Mouse (Mus musculus) heart, adult 11 months (tissue): ENCODE measurements around the gene Myl7.
A peak's percentile ranks its signal among the peaks of the same experiment; 100 is the strongest.

Experiments
- DNase-seq: peaks from one replicate; pipeline ENCODE4 v3.0.0; 2022

Gene Myl7

GRCm38 (mm10) chr11:5861678-5862393 is 36.7 kb downstream of the Myl7 start, which contains the start of gene Aebp1:
TSS of gene Aebp1 (plus strand) at chr11:5861947.
- DNase-seq: peak; percentile 97

DNA sequence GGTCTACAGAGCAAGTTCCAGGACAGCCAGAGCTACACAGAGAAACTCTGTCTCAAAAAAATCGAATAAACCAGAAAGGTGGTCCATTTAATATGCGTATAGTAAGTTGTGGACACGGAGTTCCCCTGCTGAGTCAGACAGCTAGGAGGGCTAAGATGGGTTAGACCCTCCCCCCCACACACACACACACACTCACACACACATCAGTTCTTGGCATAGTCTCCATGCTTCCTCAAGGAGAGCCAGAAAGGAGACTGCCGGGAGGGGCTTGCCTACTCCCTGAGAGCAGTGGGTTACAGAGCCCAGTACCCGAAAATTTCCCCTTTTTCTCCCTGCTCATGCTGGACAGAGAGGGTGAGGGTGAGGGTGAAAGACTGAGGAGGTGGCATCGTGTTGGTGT is 37.9 kb downstream of the Myl7 start:
- DNase-seq: no peak

GRCm38 (mm10) chr11:5859883-5860550 is 38.6 kb downstream of the Myl7 start:
- peak; percentile 89 for DNase-seq

DNA sequence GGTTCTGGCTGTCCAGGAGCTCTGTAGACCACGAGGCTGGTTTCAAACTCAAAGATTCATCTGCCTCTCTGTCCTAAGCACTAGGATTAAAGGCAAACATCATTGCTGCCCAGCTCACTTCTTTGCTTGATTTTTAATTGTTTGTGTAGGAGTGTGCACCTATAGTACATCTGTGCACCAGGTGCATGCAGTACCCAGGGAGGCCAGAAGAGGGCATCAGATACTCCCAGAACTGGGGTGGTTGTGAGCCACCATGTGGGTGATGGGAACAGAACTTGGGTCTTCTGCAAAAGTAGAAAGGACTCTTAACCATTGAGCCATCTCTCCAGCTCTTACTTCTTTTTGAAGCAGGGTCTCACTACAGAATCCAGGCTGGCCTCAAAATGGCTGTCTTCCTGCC is 39.9 kb downstream of the Myl7 start:
- DNase-seq: no peak

DNA sequence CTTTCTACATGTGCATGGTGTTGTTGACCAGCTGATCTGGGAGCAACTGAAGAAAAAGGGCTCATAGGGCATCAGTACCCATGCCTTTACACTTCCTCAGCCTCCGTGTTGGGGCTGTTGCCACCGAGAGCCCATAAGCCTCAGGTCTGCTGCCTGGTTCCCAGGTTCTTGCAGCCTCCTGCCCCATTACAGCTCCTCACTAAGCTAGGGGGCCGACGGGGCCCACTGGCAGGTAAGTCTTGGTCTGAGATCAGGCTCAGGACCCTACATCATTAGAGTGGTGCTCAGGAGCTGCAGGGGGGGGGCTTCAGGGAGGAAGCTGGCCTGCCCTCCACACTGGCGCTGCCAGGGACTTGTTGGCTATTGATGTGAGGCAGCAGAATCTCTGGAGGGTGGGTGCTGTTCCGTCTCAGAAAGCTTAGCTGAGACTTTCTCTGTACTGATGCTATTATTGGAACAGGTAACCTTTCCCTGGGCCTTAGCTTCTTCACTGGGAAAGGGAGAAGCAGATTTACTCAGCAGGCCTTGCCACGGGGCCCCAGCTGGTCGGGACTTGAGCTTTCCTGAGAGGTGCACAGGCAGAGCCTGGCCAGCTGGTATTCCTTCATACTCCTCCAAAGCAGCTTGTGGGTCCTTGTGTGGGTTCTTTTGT is 42.0 kb downstream of the Myl7 start:
- peak; percentile 91 for DNase-seq

DNA sequence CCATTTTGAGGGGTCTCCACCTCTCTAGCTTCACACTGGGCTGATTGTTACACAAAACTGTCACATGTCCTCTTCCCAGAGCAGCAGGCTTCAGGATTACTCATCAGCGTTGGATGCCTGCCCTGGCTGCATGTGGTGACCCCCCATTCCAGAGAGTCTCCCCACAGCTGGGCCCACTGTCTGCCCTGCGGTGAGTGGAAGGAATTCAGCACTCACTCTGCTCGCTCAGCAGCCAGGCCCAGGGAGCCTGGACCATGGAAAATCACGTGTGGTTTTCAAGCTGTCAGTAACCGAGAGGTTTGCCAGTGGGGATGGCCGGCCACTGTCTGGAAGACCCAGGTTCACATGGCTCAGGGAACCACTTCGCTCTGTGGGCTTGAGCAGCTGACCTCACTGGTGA is 42.7 kb downstream of the Myl7 start:
- peak; percentile 98 for DNase-seq

DNA sequence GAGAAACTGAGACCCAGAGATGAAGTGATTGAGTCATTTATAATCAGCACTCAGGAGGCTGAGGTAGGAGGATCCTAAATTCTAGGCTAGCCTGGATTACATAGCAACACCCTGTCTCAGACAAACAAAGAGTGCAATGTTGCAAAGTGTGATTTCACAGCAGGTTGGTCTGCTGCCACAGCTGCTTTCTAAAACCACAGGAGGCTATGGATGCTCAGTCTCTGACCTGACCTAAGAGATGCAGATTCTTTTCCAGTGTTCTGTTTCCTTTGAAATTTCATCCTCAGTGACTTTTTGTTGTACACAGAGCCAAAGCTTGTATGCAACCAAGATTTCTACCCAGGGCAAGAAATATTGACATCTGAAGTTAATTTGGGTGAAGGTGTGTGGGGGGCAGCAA is 43.1 kb downstream of the Myl7 start:
- peak; percentile 89 for DNase-seq

- peak; percentile 95 for DNase-seq
Measured at GRCm38 (mm10) chr11:5852314-5852713, 46.3 kb downstream of the Myl7 start.

DNA sequence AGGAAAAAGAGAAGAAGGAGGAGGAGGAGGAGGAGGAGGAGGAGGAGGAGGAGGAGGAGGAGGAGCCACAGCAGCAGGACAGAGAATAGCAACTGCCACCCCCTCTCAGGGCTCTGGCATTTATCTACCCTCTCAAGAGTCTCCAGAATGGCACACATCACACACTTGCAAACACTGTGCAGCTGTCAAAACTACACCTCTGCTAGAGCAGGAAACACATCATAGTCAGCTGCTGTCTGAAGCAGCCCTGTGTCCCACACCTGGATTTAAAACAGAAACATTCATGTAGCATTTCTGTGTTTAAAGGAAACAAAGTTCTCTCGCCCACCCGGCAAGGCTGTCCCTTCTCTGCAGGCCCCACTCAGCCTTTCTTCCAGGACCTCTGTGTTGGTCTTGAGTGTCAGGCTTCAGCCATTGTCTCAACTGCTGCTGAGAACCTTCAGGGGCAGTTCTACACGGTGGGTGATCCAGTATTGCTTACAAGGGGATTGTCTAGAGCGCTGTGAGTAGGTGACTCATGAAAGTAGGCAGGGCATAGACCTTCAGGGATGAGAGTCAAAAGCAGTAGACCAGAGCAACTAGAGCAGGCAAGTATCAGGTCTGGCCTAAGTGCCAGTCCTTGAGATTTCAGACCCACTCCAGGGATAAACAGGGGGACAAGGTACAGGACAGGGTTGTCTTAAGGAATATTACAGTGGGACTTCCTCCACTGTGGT is 47.4 kb downstream of the Myl7 start:
- no peak for DNase-seq

GRCm38 (mm10) chr11:5850452-5850851 is 48.1 kb downstream of the Myl7 start:
- DNase-seq: peak; percentile 92

DNA sequence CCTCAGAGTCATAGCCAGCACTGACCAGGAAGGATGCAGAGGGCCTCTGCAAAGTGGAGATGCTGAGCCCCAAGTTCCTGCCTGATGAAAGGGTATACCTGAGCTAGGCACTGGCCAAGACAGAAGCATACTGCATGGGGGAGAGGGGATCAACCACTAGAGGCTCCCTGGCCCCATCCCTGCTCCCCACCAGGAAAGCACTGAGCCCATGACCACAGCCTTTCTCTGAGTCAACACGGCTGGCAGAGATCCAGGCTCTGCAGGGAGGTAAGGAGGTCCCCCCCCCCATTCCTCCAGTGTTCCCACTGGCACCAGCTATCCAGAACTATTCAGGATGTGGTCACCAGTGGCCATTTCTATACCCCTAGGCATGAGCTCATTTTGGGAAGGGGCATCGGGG is 49.3 kb downstream of the Myl7 start:
- DNase-seq: peak; percentile 93

DNA sequence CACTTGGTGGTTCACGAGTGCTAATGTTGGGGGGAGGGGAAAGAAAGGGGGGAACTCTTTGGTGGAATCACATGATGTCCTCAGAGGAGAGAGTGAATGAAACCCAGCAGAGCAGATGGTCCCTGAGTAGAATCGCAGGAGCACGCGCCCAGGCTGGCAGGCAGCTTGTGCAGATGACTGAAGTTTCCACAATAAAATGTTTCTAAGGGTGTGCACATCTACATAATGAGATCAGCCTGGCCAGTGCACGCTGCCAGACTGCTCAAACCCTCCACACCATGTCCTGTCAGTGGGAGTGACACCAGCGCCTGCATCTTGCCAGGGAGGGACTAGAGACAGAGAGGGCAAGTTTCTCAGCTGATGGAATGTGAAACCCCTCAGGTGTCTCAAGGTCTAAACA is 49.8 kb downstream of the Myl7 start:
- DNase-seq: peak; percentile 98

DNA sequence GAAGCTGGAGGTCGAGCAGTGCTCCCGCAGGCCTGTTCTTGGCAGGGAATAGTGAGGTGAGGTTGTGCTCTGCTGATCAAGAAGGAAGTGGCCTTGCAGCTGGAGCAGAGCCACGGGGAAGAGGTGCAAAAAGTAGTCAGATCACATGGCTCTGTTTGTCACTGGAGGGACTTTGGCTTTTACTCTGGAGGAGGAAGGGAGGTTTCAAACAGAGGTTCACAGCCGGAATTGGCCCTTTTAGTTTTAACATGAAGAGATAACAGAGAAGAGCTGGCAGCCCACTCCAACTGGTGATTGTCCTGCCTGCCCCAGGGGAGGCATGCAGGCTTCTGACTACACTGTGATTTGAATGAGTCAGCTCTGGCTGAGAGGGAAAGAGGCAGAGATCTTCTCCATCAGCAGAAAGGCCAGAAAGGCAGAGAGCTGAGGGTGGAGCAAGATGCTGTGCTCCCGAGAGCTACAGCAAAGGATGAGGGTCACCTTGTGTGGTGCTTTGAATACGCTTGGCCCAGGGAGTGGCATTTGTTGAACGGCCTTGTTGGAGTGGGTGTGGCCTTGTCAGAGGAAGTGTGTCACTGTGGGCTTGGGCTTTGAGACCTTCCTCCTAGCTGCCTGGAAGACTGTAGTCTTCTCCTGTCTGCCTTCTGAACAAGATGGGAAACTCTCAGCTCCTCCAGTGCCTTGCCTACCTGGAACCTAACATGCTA is 51.8 kb downstream of the Myl7 start:
- DNase-seq: peak; percentile 98
